Mouse (Mus musculus): Measurements from ENCODE around the gene Nlrp4a. TPM values are rescaled to one million over a fixed set of nuclear protein-coding genes. Genes with fewer than 3 reads are reported as not detected.
"Not testable (repeated sequence)": the region's sequence is repeated elsewhere in the genome, so short reads cannot be mapped to it uniquely, and the experiment has no call there.

Gene Nlrp4a
- polyA plus RNA-seq (2014; fragmentation: Nextera tagmentation; extraction: Ambion mirVana), result not detected in 2 replicates

- no peak within 1 kb of the TSS for H3K27ac ChIP-seq (ENCODE audit: low read depth, low read length)
- ATAC-seq (no peak), DNase-seq (ENCODE audit: low spot score) (no peak)
- no peak within 1 kb of the TSS for H3K4me3 ChIP-seq (ENCODE audit: low read depth, low read length)
- H3K4me2 ChIP-seq (ENCODE audit: low read length), result no peak within 1 kb of the TSS
- 84% methylated on average over 5 of the region's 5 CpGs for WGBS
- no peaks in the 10 kb centered on the region for H3K4me1 ChIP-seq (ENCODE audit: control insufficient read depth, insufficient read depth, low read length)
- no peaks in the 10 kb centered on the region for H3K9me3 ChIP-seq (replicated peaks; ENCODE audit: control insufficient read depth, low read length)
- H3K27me3 ChIP-seq (replicated peaks; ENCODE audit: control insufficient read depth, insufficient read depth, low read length), result no peaks in the 10 kb centered on the region
- no peak within 1 kb of the TSS for H3K9ac ChIP-seq (ENCODE audit: low read length)
- no peaks in the 10 kb centered on the region for H3K36me3 ChIP-seq (ENCODE audit: control insufficient read depth, insufficient read depth, low read length)
These were observed at the start of gene Nlrp4a for GRCm38 (mm10) chr7:26434813-26435212. Gene Nlrp4a (plus strand): TSS chr7:26435113.

GRCm38 (mm10) chr7:26386691-26387090, 48.2 kb upstream of the Nlrp4a start:
- not testable (repeated sequence) for H3K9ac ChIP-seq (ENCODE audit: low read length); H3K4me3 ChIP-seq (ENCODE audit: low read depth, low read length); H3K27me3 ChIP-seq (replicated peaks; ENCODE audit: control insufficient read depth, insufficient read depth, low read length); H3K36me3 ChIP-seq (ENCODE audit: control insufficient read depth, insufficient read depth, low read length); H3K4me1 ChIP-seq (ENCODE audit: control insufficient read depth, insufficient read depth, low read length); DNase-seq (ENCODE audit: low spot score); H3K27ac ChIP-seq (ENCODE audit: low read depth, low read length); ATAC-seq; H3K4me2 ChIP-seq (ENCODE audit: low read length); H3K9me3 ChIP-seq (replicated peaks; ENCODE audit: control insufficient read depth, low read length)
- WGBS, result 86% methylated on average over 5 of the region's 5 CpGs

GRCm38 (mm10) chr7:26391137-26391536, 43.8 kb upstream of the Nlrp4a start:
- not testable (repeated sequence) for H3K36me3 ChIP-seq (ENCODE audit: control insufficient read depth, insufficient read depth, low read length); H3K9me3 ChIP-seq (replicated peaks; ENCODE audit: control insufficient read depth, low read length); H3K4me2 ChIP-seq (ENCODE audit: low read length); DNase-seq (ENCODE audit: low spot score); H3K9ac ChIP-seq (ENCODE audit: low read length); H3K4me1 ChIP-seq (ENCODE audit: control insufficient read depth, insufficient read depth, low read length); H3K4me3 ChIP-seq (ENCODE audit: low read depth, low read length); ATAC-seq; H3K27ac ChIP-seq (ENCODE audit: low read depth, low read length); H3K27me3 ChIP-seq (replicated peaks; ENCODE audit: control insufficient read depth, insufficient read depth, low read length)
- 89% methylated on average over 2 of the region's 2 CpGs for WGBS

GRCm38 (mm10) chr7:26391811-26392210, 43.1 kb upstream of the Nlrp4a start:
- not testable (repeated sequence) for H3K4me2 ChIP-seq (ENCODE audit: low read length); DNase-seq (ENCODE audit: low spot score); H3K27ac ChIP-seq (ENCODE audit: low read depth, low read length); ATAC-seq; H3K4me3 ChIP-seq (ENCODE audit: low read depth, low read length); H3K27me3 ChIP-seq (replicated peaks; ENCODE audit: control insufficient read depth, insufficient read depth, low read length); H3K4me1 ChIP-seq (ENCODE audit: control insufficient read depth, insufficient read depth, low read length); H3K36me3 ChIP-seq (ENCODE audit: control insufficient read depth, insufficient read depth, low read length); H3K9ac ChIP-seq (ENCODE audit: low read length); H3K9me3 ChIP-seq (replicated peaks; ENCODE audit: control insufficient read depth, low read length)
- 88% methylated on average over 6 of the region's 6 CpGs for WGBS

- DNase-seq (ENCODE audit: low spot score); H3K9me3 ChIP-seq (replicated peaks; ENCODE audit: control insufficient read depth, low read length); H3K4me1 ChIP-seq (ENCODE audit: control insufficient read depth, insufficient read depth, low read length); H3K27ac ChIP-seq (ENCODE audit: low read depth, low read length); H3K36me3 ChIP-seq (ENCODE audit: control insufficient read depth, insufficient read depth, low read length); ATAC-seq; H3K4me3 ChIP-seq (ENCODE audit: low read depth, low read length); H3K9ac ChIP-seq (ENCODE audit: low read length); H3K27me3 ChIP-seq (replicated peaks; ENCODE audit: control insufficient read depth, insufficient read depth, low read length); H3K4me2 ChIP-seq (ENCODE audit: low read length): not testable (repeated sequence)
- 57% methylated on average over 2 of the region's 2 CpGs for WGBS
These were observed 31.3 kb upstream of the Nlrp4a start, which contains the start of gene Nlrp9c for GRCm38 (mm10) chr7:26403600-26403999. Gene Nlrp9c (minus strand): TSS chr7:26403700.

- DNase-seq (ENCODE audit: low spot score) (no peak), ATAC-seq (no peak)
- no peaks in the 10 kb centered on the region for H3K9me3 ChIP-seq (replicated peaks; ENCODE audit: control insufficient read depth, low read length)
- no peak overlapping the region for H3K27ac ChIP-seq (ENCODE audit: low read depth, low read length)
- no peaks in the 10 kb centered on the region for H3K4me1 ChIP-seq (ENCODE audit: control insufficient read depth, insufficient read depth, low read length)
- no peaks in the 10 kb centered on the region for H3K36me3 ChIP-seq (ENCODE audit: control insufficient read depth, insufficient read depth, low read length)
- H3K4me2 ChIP-seq (ENCODE audit: low read length), result no peak overlapping the region
- no peaks in the 10 kb centered on the region for H3K27me3 ChIP-seq (replicated peaks; ENCODE audit: control insufficient read depth, insufficient read depth, low read length)
- H3K4me3 ChIP-seq (ENCODE audit: low read depth, low read length), result no peak overlapping the region
- no peak overlapping the region for H3K9ac ChIP-seq (ENCODE audit: low read length)
These were observed 41.8 kb downstream of the Nlrp4a start for GRCm38 (mm10) chr7:26476690-26477089.

- not testable (repeated sequence) for H3K27me3 ChIP-seq (replicated peaks; ENCODE audit: control insufficient read depth, insufficient read depth, low read length); H3K36me3 ChIP-seq (ENCODE audit: control insufficient read depth, insufficient read depth, low read length); H3K4me3 ChIP-seq (ENCODE audit: low read depth, low read length); DNase-seq (ENCODE audit: low spot score); H3K9me3 ChIP-seq (replicated peaks; ENCODE audit: control insufficient read depth, low read length); H3K4me2 ChIP-seq (ENCODE audit: low read length); H3K4me1 ChIP-seq (ENCODE audit: control insufficient read depth, insufficient read depth, low read length); H3K9ac ChIP-seq (ENCODE audit: low read length); H3K27ac ChIP-seq (ENCODE audit: low read depth, low read length); ATAC-seq
- WGBS, result 79% methylated on average over 18 of the region's 18 CpGs
These were observed 54.6 kb downstream of the Nlrp4a start for GRCm38 (mm10) chr7:26489514-26489913.

Other genes starting within 250 kb of the Nlrp4a start
- gene Vmn1r184, start 174.8 kb upstream of the Nlrp4a start, polyA plus RNA-seq (2014; fragmentation: Nextera tagmentation; extraction: Ambion mirVana), result not detected in 2 replicates
- not detected in 2 replicates for gene Cyp2a4, start 127.9 kb upstream of the Nlrp4a start, polyA plus RNA-seq (2014; fragmentation: Nextera tagmentation; extraction: Ambion mirVana)
- not detected in 2 replicates for gene Nlrp9c, start 31.4 kb upstream of the Nlrp4a start, polyA plus RNA-seq (2014; fragmentation: Nextera tagmentation; extraction: Ambion mirVana)
- not detected in 2 replicates for gene Nlrp9a, start 99.9 kb downstream of the Nlrp4a start, polyA plus RNA-seq (2014; fragmentation: Nextera tagmentation; extraction: Ambion mirVana)
- gene Vmn1r185, start 183.4 kb downstream of the Nlrp4a start, polyA plus RNA-seq (2014; fragmentation: Nextera tagmentation; extraction: Ambion mirVana), result not detected in 2 replicates

Measured in forebrain, embryonic 14.5 days (tissue).